Mouse (Mus musculus) brain, embryonic 14.5 days (tissue): Measurements from ENCODE around the gene Ptpn14. TPM values are rescaled to one million over a fixed set of nuclear protein-coding genes. Genes with fewer than 3 reads are reported as not detected.
"Not testable (repeated sequence)": the region's sequence is repeated elsewhere in the genome, so short reads cannot be mapped to it uniquely, and the experiment has no call there.

ENCODE experiments used
- DNase-seq: peaks from one replicate; pipeline ENCODE4 v3.0.0-alpha.2; 2011; ENCODE audit warnings: low read depth
- CTCF ChIP-seq: fragments of 200-500 bp; IDR thresholded peaks from 2 replicates; pipeline ENCODE4 v1.5.1; 2012; ENCODE audit warnings: inconsistent platforms, mild to moderate bottlenecking, moderate library complexity, borderline replicate concordance; ENCODE audit not compliant: insufficient read depth, insufficient read length; ENCODE audit errors: extremely low read depth
- POLR2A ChIP-seq: fragments of 200-500 bp; IDR thresholded peaks from 2 replicates; pipeline ENCODE4 v1.6.1; 2012; ENCODE audit warnings: mild to moderate bottlenecking, inconsistent platforms, borderline replicate concordance; ENCODE audit not compliant: poor library complexity, insufficient read depth, insufficient read length, severe bottlenecking; ENCODE audit errors: extremely low read depth
- polyA plus RNA-seq: library from polyadenylated mRNA; depleted of rRNA; stranded (reverse); fragments of >200 nt; gene quantifications from 2 replicates; pipeline ENCODE4 v1.2.3, GENCODE M21; 2012; rRNA removed

Ptpn14 gene
- polyA plus RNA-seq = 2.4 and 4.9 TPM in 2 replicates

GRCm38 (mm10) chr1:189727884-189728783 is at the start of gene Ptpn14:
TSS of gene Ptpn14 (plus strand) at chr1:189728268.
- peak; percentile 79 for DNase-seq
- no peak for TF ChIP-seq POLR2A
- TF ChIP-seq CTCF = no peak

DNA sequence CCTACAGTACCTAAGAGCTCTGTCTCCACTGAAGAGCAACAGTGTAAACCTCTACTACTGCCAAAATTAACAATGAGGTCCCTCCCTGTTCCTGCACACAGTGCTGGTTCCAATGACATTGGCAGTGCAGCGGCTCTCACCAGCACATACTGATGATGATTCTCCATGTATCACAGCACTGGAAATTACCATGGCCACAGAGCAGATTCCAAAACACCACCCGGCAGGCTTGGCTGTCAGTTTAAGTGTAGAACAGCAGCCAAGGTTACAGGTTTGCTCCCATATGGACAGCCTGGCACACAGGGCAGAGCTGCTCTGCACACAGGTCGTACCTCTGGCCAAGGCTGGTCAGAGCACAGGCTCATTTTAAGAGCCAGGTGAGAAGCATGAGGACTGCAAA is 48.5 kb upstream of the Ptpn14 start:
- TF ChIP-seq CTCF = no peak
- no peak for TF ChIP-seq POLR2A
- no peak for DNase-seq

DNA sequence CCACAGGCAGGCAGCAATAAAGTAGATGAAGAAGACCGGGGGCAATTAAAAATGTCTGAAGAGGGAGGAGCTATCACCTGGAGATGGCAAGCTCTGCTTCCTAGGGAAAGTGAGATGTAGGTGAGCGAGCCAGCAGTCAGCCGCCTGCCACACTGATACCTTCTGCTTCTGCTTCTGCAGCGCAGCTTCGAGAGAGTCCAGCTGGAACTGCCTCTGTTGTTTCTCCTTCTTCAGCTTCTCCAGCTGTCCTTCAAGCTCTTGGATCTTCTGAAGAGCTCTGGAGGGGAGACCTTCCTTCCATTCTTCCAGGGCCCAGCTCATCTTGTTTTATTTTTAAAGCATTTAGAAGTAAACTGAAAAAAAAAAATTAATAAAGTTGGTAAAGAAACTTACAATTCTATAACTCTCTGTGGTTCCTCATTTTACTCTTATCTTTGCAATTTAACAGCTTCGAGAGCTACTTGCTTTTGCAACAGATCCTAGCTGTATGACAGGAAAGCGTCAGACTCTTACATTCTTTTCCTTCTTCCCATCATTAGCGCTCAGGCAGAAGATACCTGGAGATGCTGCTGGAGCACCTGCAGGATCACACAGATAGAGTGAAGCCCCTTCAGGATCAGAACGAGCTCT is 43.2 kb upstream of the Ptpn14 start:
- no peak for TF ChIP-seq CTCF
- no peak for TF ChIP-seq POLR2A
- no peak for DNase-seq

- no peak for TF ChIP-seq POLR2A
- TF ChIP-seq CTCF = no peak
- DNase-seq = no peak
Measured at GRCm38 (mm10) chr1:189686025-189686424, 42.0 kb upstream of the Ptpn14 start.

- peak; percentile 100 for DNase-seq
- TF ChIP-seq POLR2A = peak; percentile 30; the same call in 1 of the 2 replicates
- no peak for TF ChIP-seq CTCF
Measured at GRCm38 (mm10) chr1:189687654-189688387, 40.2 kb upstream of the Ptpn14 start, which contains the start of gene Cenpf. TSS of gene Cenpf (minus strand) at chr1:189688086.

DNA sequence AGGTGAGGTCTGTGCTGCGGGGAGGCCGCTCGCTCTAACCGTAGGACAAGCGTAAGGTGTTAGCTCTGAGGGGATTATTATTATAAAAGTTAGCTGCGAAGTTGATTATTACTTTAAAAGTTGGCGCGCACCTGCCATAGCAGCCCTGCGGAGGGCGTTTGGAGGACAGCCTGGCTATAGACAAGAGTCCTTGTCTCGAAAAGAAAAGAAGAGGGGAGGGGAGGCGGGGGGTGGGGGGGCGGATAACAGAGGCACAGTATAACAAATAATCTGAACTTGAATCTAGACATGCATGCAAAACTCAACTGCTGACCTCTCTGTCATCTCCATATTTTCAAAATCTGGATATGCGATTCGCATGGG is 39.7 kb upstream of the Ptpn14 start:
- no peak; the same call in 1 of the 2 replicates for TF ChIP-seq POLR2A
- no peak for TF ChIP-seq CTCF
- DNase-seq = no peak

DNA sequence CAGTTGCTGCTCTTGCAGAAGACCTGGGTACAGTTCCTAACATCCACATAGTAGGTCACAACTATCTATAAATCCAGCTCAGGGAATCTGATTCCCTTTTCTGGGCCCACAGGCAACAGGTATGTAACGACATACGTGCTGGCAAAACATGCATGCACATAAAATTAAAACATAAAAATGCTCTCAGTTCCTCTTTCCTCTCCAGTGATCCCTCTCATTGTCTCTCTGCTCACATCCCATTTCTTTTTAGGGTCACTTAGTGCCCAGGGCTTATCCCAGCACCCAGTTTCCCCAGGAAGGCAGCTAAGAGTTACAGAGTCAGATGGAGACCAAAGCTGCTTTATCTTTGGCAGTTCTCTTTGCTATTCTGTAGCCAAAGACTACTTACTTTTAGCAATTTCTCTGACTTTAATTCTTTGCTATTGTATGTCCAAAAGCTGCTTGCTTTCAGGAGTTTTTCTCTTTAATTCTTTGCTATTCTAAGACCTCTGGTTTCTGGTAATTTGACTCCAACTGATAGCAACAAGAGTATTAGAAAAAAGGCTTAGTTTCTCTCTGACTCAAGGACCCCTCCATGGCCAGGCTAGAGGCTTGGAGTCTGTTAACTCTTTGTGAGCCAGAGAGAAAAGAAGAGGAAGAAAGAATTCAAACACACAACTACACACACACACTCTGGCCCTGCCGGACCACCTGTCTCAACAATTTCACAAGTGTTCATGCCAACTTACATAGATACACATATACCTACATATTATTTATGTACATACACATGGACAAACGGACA is 38.8 kb upstream of the Ptpn14 start:
- TF ChIP-seq POLR2A (no peak), CTCF (no peak)
- DNase-seq = peak; percentile 7

DNA sequence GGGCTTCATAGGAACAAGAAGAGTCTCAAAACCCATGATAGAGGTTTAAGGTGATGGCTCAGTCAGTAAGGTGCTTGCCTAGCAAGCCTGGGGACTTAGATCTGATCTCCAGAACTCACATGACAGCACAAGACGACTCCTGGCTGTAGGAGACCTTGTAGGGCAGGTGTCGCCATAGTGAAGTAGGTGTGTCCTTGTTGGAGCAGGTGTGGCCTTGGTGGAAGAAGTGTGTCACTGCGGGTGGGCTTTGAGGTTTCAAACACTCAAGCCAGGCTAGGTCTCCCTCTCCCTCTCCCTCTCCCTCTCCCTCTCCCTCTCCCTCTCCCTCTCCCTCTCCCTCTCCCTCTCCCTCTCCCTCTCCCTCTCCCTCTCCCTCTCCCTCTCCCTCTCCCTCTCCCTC is 35.6 kb upstream of the Ptpn14 start:
- not testable (repeated sequence) for DNase-seq

- no peak for TF ChIP-seq POLR2A
- TF ChIP-seq CTCF = no peak
Measured at GRCm38 (mm10) chr1:189694391-189694790, 33.7 kb upstream of the Ptpn14 start.

GRCm38 (mm10) chr1:189695321-189695720 is 32.7 kb upstream of the Ptpn14 start:
- DNase-seq = no peak
- no peak for TF ChIP-seq CTCF

More at GRCm38 (mm10) chr1:189694391-189694790, 33.7 kb upstream of the Ptpn14 start:
- no peak for DNase-seq

DNA sequence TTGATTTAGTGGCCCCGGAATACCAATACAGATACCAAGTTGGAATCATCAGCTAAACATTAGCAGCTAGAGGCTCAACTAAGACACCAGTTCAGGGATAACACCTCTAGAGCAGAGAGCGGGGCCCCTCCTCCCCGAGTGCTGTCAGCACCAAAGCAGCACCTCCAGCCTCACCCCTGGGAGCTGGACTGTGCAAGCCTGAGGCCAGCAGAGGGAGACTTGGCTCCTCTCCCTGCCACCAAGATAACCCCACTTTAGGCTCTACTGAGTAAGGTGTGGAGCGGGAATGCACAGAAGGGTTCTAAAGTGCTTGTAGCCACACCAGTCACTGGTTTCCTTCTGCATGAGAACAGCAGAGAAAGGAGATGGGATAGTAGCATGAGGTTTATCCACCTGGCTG is 29.7 kb upstream of the Ptpn14 start:
- TF ChIP-seq POLR2A (no peak), CTCF (no peak)
- DNase-seq = no peak
